Mouse (Mus musculus) hindbrain, embryonic 14.5 days (tissue): Measurements from ENCODE around the gene Aatk. TPM values are rescaled to one million over a fixed set of nuclear protein-coding genes. Genes with fewer than 3 reads are reported as not detected.

Experiments used
- ATAC-seq: fragments of 200-750 bp; cut with Nextera tagmentation; 2 replicates; pipeline ENCODE4 v1.8.0; 2017; ENCODE audit warnings: moderate number of reproducible peaks, mild to moderate bottlenecking, moderate TSS enrichment, moderate library complexity; ENCODE audit not compliant: low FRiP score
- DNase-seq: peaks from one replicate; pipeline ENCODE4 v3.0.0-alpha.2; 2015; ENCODE audit warnings: low spot score
- H3K27ac ChIP-seq: fragments of 300-500 bp; sonication (generic); 2 replicates; pipeline ENCODE4 v1.5.1; 2014; ENCODE audit warnings: mild to moderate bottlenecking, moderate library complexity
- H3K27me3 ChIP-seq: fragments of 300-500 bp; sonication (generic); 2 replicates; pipeline ENCODE4 v1.6.1; 2014; ENCODE audit warnings: mild to moderate bottlenecking, low read length, mixed read lengths; ENCODE audit not compliant: control insufficient read depth, insufficient read depth
- H3K36me3 ChIP-seq: fragments of 300-500 bp; sonication (generic); replicated peaks from 2 replicates; pipeline ENCODE4 v1.6.1; 2014; ENCODE audit not compliant: control insufficient read depth, insufficient read depth
- H3K4me1 ChIP-seq: fragments of 300-500 bp; sonication (generic); replicated peaks from 2 replicates; pipeline ENCODE4 v1.6.1; 2014; ENCODE audit warnings: antibody characterized with exemption, low read length, mixed read lengths; ENCODE audit not compliant: control insufficient read depth, insufficient read depth
- H3K4me2 ChIP-seq: fragments of 300-500 bp; sonication (generic); replicated peaks from 2 replicates; pipeline ENCODE4 v1.6.1; 2014; ENCODE audit warnings: mild to moderate bottlenecking, moderate library complexity
- H3K4me3 ChIP-seq: fragments of 300-500 bp; sonication (generic); replicated peaks from 2 replicates; pipeline ENCODE4 v1.5.1; 2014; ENCODE audit warnings: mild to moderate bottlenecking, low read length
- H3K9ac ChIP-seq: fragments of 300-500 bp; sonication (generic); 2 replicates; pipeline ENCODE4 v1.6.1; 2014
- H3K9me3 ChIP-seq: fragments of 300-500 bp; sonication (generic); 2 replicates; pipeline ENCODE4 v1.6.1; 2016; ENCODE audit warnings: low read length; ENCODE audit not compliant: control insufficient read depth
- WGBS: fragments of 180-500 bp; shearing (Covaris S2); extraction: QIAGEN DNeasy Blood & Tissue Kit; methylation state at CpG from one replicate; pipeline ENCODE4 v1.1.7; 2014; 5-methylcytosine and 5-hydroxymethylcytosine counted together
- polyA plus RNA-seq: library from polyadenylated mRNA; unstranded; fragments of >200 nt; fragmentation: Nextera tagmentation; extraction: Ambion mirVana; gene quantifications from 2 replicates; pipeline ENCODE4 v1.2.1, GENCODE M21; 2014

The Aatk gene
- polyA plus RNA-seq, 1 experiment from 2014 or later, result 49.1 TPM

DNA sequence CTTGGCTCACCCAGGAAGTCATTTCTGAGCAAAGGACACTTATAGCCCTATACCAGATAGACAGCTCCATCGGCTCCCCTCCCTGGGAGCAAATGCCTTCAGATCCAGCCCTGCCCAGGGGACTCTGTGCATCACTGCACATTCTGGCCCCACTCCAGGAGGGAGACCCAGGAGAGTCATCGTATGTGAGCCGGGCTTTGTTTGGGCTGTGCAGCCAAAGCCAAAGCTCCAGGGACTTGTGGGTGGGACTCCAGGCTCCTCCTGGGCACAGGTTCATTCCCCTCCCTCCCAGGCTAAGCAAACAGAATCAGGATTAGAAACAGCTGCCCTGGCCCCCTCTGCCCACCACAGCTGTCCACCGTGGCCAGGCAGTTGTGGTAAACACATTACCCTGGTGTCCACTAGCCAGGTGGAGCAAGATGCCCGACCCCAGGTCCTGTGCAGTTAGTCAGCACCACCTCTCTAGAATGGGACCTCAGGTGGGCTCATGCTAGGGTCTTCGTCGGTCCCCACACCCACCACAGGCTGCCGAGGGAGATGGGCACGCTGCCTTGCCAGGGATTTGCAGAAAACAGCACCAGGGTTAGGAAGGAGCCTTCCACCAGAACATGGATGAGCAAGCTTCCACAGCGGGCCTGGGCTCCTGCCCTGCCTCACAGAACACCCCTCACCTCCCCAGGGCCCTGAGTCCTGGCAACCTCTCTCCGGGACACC, 971 bp downstream of the Aatk start:
- no peaks in the 10 kb centered on the region for H3K9me3 ChIP-seq
- ATAC-seq (no peak), DNase-seq (peak; percentile 46)
- peaks cover 37% of the 10 kb centered on the region for H3K4me1 ChIP-seq
- 35% methylated on average over 11 of the region's 11 CpGs for WGBS
- no peaks in the 10 kb centered on the region for H3K36me3 ChIP-seq
- peak overlapping the region; percentile 77 for H3K4me3 ChIP-seq
- peak overlapping the region; percentile 89 for H3K9ac ChIP-seq
- peak overlapping the region; percentile 92 for H3K27ac ChIP-seq
- peak overlapping the region; percentile 95 for H3K4me2 ChIP-seq
- no peaks in the 10 kb centered on the region; the same call in 1 of the 2 replicates for H3K27me3 ChIP-seq

DNA sequence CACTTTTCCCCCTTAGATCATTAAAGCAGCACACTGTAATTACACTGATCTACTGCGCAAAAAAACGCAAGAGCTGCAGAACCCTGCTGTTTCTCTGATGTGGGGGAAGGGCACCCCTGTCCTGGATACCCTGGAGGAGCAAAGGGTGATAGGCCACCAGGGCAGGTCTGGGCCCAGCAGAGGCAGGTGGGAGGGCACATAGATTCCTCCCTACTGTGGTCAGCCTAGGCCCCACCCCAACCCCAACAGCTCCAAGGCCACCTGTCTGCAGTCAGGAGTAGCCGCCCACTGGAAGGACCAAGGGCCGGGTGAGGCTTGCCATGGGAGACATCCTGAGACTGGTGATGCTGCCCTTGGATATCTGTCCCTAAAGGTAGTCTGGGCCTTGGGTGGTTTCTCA, 1.6 kb downstream of the Aatk start:
- H3K9me3 ChIP-seq, result no peaks in the 10 kb centered on the region

DNA sequence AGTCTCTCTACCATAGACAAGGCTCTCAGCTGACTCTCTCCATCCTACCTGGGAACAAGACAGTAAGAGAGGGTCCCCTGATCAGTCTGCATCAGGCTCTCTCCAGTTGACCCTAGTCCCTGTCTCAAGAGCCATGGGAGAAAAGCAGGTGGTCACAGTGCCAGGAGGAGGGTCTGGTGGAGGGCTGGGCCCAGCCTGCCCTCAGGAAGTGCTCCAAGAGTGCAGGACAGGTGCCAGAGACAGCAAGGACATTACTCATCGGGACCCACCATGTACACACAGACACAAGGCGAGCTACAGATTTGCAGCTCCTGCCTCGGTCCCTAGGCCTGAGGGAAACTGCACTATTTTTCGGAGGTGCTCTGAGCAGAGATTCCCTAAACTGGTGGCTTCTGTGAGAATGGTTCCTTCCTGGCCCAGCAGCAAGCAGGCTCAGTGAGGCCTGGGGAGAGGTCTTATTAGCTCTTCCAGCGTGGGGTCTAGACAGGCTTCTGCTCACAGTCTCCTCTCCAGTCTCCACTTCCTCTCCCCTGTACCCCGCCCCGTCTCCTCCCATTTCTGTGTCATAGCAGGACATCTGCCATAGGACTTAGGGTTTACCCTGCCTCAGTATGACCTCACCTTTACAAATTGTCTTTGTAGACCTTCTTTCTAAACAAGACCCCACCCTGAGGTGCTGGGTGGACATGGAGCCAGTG, 4.7 kb downstream of the Aatk start:
- no peak for DNase-seq
- Histone ChIP-seq H3K27me3 (no peaks in the 10 kb centered on the region), H3K27ac (no peak overlapping the region), H3K9ac (0 out of 2 replicates have a peak overlapping the region, but pooled peaks have one; percentile 20), H3K4me2 (no peak overlapping the region), H3K9me3 (no peaks in the 10 kb centered on the region), H3K36me3 (no peaks in the 10 kb centered on the region), H3K4me1 (peaks cover 27% of the 10 kb centered on the region), H3K4me3 (no peak overlapping the region)
- no peak for ATAC-seq
- 68% methylated on average over 7 of the region's 7 CpGs for WGBS

More for the DNA sequence above, 1.6 kb downstream of the Aatk start:
- 58% methylated on average over 4 of the region's 4 CpGs for WGBS
- Histone ChIP-seq H3K36me3 (no peaks in the 10 kb centered on the region), H3K4me2 (peak overlapping the region; percentile 95), H3K27ac (peak overlapping the region; percentile 92), H3K4me3 (peak overlapping the region; percentile 77), H3K27me3 (no peaks in the 10 kb centered on the region; the same call in 1 of the 2 replicates), H3K4me1 (peaks cover 41% of the 10 kb centered on the region), H3K9ac (peak overlapping the region; percentile 89)
- ATAC-seq (no peak), DNase-seq (no peak)

DNA sequence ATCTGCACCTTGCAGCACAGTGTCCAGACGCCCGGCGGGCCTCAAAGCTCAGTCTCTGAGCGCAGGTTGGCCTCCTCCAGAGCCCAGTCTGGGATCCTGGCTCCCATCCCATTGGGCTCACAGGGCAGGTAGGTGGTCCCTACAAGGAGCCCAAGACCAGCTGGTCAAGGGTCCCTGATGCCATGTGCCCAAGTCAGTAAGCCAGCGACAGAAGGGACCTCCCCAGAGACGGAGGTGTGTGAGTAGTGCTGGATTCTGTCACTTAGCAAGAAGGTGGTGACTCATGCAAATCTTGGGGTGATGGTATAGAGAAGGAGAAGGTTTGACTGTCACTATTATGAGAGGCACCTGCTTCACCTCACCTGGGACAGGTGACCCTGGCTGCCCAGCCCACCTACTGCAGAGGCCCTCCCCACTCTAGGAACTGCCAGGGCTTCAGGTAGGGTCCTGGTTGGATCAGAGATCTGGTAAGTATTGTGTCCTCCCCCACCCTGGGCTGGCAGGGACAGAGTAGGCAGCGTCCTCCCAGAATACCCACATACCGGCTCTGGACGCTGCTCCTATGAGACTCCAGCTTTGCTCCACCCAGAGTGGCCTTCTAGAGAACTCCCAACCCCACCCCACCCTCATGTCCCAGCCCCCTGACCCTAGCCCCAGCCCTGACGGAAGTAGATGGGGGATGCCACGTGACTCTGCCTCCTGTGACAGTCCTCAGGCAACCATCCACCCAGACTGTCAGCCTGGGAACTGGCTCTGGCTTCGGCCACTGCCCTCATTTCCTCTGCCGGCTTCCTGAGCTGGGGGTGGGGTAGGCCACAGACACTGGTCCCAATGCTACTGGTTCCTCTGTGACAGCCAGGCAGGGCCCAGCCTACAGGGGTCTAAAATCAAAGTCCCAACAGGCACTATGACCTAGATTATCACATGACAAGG, 5.5 kb downstream of the Aatk start:
- peaks cover 27% of the 10 kb centered on the region for H3K4me1 ChIP-seq
- 77% methylated on average over 13 of the region's 13 CpGs for WGBS

DNA sequence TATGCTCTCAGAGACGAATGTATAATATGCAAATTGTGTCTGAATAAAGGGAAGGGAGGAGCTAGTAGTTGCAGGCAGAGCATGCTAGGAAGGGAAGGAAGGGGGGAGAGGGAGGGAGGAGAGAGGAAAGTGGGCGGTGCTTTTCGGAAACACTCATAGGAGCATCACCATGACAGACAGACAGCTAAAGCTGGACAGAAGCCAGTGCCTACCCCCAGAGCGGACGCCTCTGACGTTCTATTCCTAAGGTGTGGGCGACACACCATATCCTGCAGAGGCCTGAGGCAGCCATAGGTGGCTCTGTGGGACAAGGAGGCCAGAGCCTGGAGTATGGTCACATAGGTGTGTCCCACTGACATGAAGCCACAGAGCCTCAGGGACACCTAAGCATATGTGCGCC, 6.5 kb downstream of the Aatk start:
- peaks cover 22% of the 10 kb centered on the region for H3K4me1 ChIP-seq
- no peak overlapping the region for H3K4me2 ChIP-seq
- H3K9me3 ChIP-seq, result no peaks in the 10 kb centered on the region
- H3K27ac ChIP-seq, result no peak overlapping the region
- no peak overlapping the region for H3K4me3 ChIP-seq
- ATAC-seq (no peak), DNase-seq (no peak)
- H3K36me3 ChIP-seq, result no peaks in the 10 kb centered on the region
- no peaks in the 10 kb centered on the region for H3K27me3 ChIP-seq
- WGBS, result 74% methylated on average over 8 of the region's 8 CpGs
- H3K9ac ChIP-seq, result no peak overlapping the region

More for the DNA sequence above, 5.5 kb downstream of the Aatk start:
- Histone ChIP-seq H3K4me3 (no peak overlapping the region), H3K9ac (0 out of 2 replicates have a peak overlapping the region, but pooled peaks have one; percentile 20), H3K36me3 (no peaks in the 10 kb centered on the region), H3K27ac (no peak overlapping the region), H3K27me3 (no peaks in the 10 kb centered on the region), H3K4me2 (no peak overlapping the region), H3K9me3 (no peaks in the 10 kb centered on the region)
- DNase-seq, result no peak
- ATAC-seq, result no peak

DNA sequence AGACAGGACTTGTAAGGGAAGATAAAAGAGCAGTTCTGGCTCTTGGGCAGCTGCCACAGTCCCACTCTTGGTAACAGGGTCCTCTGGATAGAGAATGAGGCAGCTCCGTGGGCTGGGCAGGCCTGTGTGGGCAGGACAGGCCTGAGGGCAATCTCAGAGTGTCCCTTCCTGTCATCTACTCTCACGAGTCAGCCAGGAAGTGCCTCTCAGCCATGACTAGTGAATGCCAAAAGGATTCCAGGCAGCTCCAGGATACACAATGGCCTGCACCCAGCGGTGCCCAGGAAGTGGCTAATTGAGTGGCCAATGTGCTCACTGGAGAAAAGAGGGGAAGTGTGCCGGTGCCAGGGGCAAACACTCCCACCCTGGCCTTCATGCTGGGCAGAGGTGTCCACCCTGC, 7.4 kb downstream of the Aatk start:
- peaks cover 15% of the 10 kb centered on the region for H3K4me1 ChIP-seq
- peak overlapping the region; percentile 2; the same call in 1 of the 2 replicates for H3K9ac ChIP-seq
- ATAC-seq (no peak), DNase-seq (no peak)
- no peaks in the 10 kb centered on the region for H3K27me3 ChIP-seq
- peak overlapping the region; percentile 32; the same call in 1 of the 2 replicates for H3K27ac ChIP-seq
- peak overlapping the region; percentile 4; the same call in 1 of the 2 replicates for H3K4me2 ChIP-seq
- H3K4me3 ChIP-seq, result no peak overlapping the region
- no peaks in the 10 kb centered on the region for H3K36me3 ChIP-seq
- H3K9me3 ChIP-seq, result no peaks in the 10 kb centered on the region
- WGBS, result 40% methylated on average over 4 of the region's 4 CpGs

DNA sequence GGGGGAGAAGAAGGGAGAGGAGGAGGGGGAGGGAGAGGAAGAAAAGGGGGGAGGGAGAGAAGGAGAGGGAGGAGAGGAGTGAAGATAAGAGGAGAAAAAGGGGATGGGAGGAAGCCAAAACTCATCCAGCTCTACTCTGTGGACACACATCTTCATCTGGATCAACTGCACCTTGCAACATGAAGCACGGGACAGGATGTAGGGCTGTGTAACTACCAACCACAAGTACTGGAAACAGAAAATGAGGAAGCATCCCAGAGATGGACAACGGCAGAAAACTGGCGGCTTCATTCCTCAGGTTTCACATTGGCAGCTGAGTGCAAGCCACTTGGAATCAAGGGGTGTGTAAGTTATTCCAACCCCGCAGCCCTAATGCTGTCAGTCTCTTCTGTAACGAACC, 12.2 kb downstream of the Aatk start:
- no peak overlapping the region for H3K9ac ChIP-seq
- DNase-seq (no peak), ATAC-seq (no peak)
- H3K4me1 ChIP-seq, result no peaks in the 10 kb centered on the region; the same call in 1 of the 2 replicates
- no peak overlapping the region for H3K4me2 ChIP-seq
- no peaks in the 10 kb centered on the region for H3K27me3 ChIP-seq
- no peaks in the 10 kb centered on the region for H3K36me3 ChIP-seq
- no peak overlapping the region for H3K4me3 ChIP-seq
- no peak overlapping the region for H3K27ac ChIP-seq
- 76% methylated on average over 5 of the region's 5 CpGs for WGBS
- H3K9me3 ChIP-seq, result no peaks in the 10 kb centered on the region

- no peak overlapping the region for H3K4me3 ChIP-seq
- H3K4me1 ChIP-seq, result no peaks in the 10 kb centered on the region
- H3K36me3 ChIP-seq, result no peaks in the 10 kb centered on the region
- H3K27ac ChIP-seq, result no peak overlapping the region
- DNase-seq, result no peak
- ATAC-seq, result no peak
- no peaks in the 10 kb centered on the region for H3K9me3 ChIP-seq
- H3K27me3 ChIP-seq, result no peaks in the 10 kb centered on the region
- H3K9ac ChIP-seq, result no peak overlapping the region
- H3K4me2 ChIP-seq, result no peak overlapping the region
- 29% methylated on average over 3 of the region's 3 CpGs for WGBS
These were observed 12.7 kb downstream of the Aatk start for GRCm38 (mm10) chr11:120034306-120034705.

DNA sequence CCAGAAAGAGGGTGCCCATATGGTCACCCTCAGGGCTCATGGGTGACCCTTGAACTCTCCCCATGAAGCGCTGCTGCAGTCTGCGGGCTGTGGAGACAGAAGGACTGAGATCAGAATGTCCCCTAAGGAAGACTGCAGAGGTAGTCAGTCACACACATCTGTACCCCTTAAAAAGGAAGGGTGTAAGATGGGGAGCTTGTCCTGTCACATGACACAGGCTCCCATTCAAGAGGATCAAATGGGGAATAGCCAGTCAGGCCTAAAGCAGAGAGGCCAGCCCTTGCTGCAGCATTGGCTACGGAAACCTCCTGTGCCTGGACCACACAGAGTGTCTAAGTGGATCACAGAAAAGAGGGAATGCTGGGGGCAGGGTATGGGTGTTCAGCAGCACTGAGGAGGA, 13.5 kb downstream of the Aatk start:
- H3K27ac ChIP-seq, result no peak overlapping the region
- H3K27me3 ChIP-seq, result no peaks in the 10 kb centered on the region
- DNase-seq (no peak), ATAC-seq (no peak)
- no peak overlapping the region for H3K4me3 ChIP-seq
- 59% methylated on average over 3 of the region's 3 CpGs for WGBS
- no peak overlapping the region for H3K9ac ChIP-seq
- H3K36me3 ChIP-seq, result no peaks in the 10 kb centered on the region
- no peak overlapping the region for H3K4me2 ChIP-seq
- H3K9me3 ChIP-seq, result no peaks in the 10 kb centered on the region
- no peaks in the 10 kb centered on the region for H3K4me1 ChIP-seq
